Mouse (Mus musculus): Measurements from ENCODE around the gene Glyat.

Glyat gene

DNA sequence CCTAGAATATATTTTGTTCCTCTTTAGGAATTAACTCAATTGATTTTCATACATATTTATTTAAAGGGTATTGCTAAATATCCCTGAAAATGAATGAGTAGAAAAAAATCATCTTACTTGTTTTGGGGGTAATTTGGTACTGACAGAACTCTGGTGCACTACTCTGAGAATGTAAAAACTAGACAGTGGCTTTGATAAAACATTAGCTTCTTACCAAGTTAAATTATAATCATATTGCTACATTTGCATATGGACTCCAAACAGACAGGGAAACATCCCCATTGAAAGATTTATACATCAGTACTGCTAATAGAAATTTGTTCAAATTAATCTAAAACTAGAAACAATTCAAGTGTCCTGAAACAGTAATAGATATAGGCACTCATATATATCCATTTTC is 52.1 kb downstream of the Glyat start:
- DNase-seq (ENCODE audit: low read depth), result no peak

DNA sequence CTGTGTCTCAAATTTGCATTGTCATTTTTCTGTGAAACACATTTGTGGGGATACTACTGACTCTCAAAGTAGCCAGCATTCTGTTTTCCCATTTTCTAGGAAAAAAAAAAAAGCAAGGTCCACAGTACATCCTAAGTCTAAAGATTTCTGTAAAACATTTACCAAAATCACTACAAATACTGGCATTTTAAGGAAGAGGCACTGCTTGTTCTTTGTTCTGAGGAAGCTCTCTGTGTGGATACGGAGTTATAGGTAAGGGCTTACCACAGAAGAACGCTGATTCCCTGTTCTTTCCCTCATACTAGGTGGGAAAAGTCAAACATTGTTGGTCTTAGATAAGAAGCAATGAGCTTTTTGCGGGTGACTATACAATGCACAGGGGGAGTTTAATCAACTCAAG is 62.5 kb downstream of the Glyat start, which contains the start of gene Keg1:
Gene Keg1 (plus strand): TSS at position 197 of the 400 bp plus-strand sequence.
- no peak for DNase-seq (ENCODE audit: low read depth)

DNA sequence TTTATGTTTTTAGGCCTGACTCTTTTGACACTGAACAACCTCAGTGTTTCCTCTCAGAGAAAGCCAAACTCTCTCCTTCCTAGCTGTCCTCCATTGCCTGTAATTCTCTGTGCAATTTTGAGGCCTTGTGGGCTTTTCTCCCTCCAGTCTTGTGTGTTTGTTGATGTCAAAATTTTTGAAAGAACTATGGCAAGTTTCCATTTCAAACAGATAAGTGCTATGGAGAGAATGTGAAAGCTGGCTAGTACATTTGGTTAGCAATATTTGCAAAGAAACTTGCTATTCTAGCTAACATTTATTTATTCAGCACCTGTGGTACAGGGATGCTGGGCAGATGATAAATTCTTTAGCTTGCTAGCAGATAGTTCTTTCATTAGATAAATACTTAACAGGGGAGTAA is 63.1 kb downstream of the Glyat start:
- no peak for DNase-seq (ENCODE audit: low read depth)
